Mouse (Mus musculus) small intestine, adult 2 months (tissue): ENCODE measurements at regions not wholly inside any gene's neighbourhood (a gene's known extent, or its start where the extent isn't known, plus 50 kb on each side); places are given as distances from the start of the nearest gene placed in this dataset.

Source experiments
- H3K27ac ChIP-seq: fragments of 200-500 bp; 2 replicates; pipeline ENCODE4 v1.5.1; 2012; ENCODE audit warnings: low read depth, low read length, control low read depth, inconsistent platforms; ENCODE audit not compliant: insufficient read depth
- H3K27me3 ChIP-seq: fragments of 200-500 bp; 2 replicates; pipeline ENCODE4 v1.6.1; 2012; ENCODE audit warnings: mild to moderate bottlenecking, moderate library complexity, low read length, inconsistent platforms; ENCODE audit not compliant: control insufficient read depth, insufficient read depth
- H3K36me3 ChIP-seq: fragments of 200-500 bp; 2 replicates; pipeline ENCODE4 v1.6.1; 2012; ENCODE audit warnings: mild to moderate bottlenecking, low read length, control low read depth, inconsistent platforms; ENCODE audit not compliant: control insufficient read depth, insufficient read depth
- H3K4me1 ChIP-seq: fragments of 200-500 bp; 2 replicates; pipeline ENCODE4 v1.6.1; 2012; ENCODE audit warnings: low read length, inconsistent platforms, mixed read lengths; ENCODE audit not compliant: control insufficient read depth, insufficient read depth, insufficient read length
- H3K4me3 ChIP-seq: fragments of 200-500 bp; 2 replicates; pipeline ENCODE4 v1.5.1; 2012; ENCODE audit warnings: low read depth, mild to moderate bottlenecking, control low read depth, inconsistent platforms, low read length, moderate library complexity
- CTCF ChIP-seq: fragments of 200-500 bp; IDR thresholded peaks from 2 replicates; pipeline ENCODE4 v1.5.1; 2012; ENCODE audit warnings: low read depth, mild to moderate bottlenecking, control low read depth, inconsistent platforms, low read length, moderate library complexity, mixed read lengths; ENCODE audit not compliant: insufficient replicate concordance, insufficient read length; ENCODE audit errors: extremely low read depth
- POLR2A ChIP-seq: fragments of 200-500 bp; IDR thresholded peaks from 2 replicates; pipeline ENCODE4 v1.6.1; 2012; ENCODE audit warnings: low read depth, mild to moderate bottlenecking, control low read depth, inconsistent platforms, low read length, moderate library complexity
- WGBS: fragments of 180-500 bp; shearing (Covaris S2); methylation state at CpG from one replicate; pipeline ENCODE4 v1.1.7; 2018; 5-methylcytosine and 5-hydroxymethylcytosine counted together

DNA sequence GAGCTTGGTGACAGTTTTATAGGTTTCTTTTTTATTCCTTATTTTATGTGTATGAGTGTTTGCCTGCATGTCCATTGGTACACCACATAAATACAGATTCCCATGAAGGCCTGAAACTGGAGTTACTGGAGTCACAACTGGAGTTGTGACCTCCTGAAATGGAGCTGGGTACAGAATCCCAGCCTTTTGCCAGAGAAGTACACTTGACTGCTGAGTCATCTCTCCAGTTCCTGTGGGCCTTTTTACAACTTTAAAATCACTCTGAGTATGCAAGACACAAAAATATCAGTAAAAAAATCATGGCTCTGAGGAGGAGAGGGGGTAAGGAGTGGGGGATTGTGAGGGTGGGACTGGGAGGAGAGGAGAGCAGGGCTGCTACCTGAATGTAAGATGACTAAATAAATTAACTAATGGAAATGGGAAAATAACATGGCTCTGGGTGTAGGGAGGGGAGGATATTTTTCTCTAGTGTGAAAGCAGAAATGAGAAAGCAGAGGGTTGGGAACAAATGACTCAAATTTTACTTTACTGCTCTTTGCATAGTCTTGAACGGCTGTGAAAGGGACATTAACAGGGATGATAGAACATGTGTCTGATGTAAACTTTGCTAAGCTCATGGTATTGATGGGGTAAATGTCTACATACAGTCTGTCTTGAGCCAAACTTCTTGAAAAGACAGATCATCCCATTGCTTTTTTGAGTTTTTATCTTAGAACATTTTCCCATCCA is 53.2 kb upstream of the C1qtnf7 start:
- TF ChIP-seq CTCF, result no peak
- no peak for TF ChIP-seq POLR2A
- 83% methylated on average over 1 of the region's 1 CpGs for WGBS
- Histone ChIP-seq H3K27ac (no peak overlapping the region), H3K4me1 (no peaks in the 10 kb centered on the region), H3K4me3 (no peak overlapping the region), H3K36me3 (no peaks in the 10 kb centered on the region), H3K27me3 (no peaks in the 10 kb centered on the region)
